Mouse (Mus musculus) left cerebral cortex, adult 8-10 months (tissue): ENCODE measurements around the gene Gm20388. TPM values are rescaled to one million over a fixed set of nuclear protein-coding genes. Genes with fewer than 3 reads are reported as not detected.

Source experiments
- DNase-seq, 2 experiments: peaks; one replicate each; pipeline ENCODE4 v3.0.0; 2022; ENCODE audit warnings: low spot score in 2 of 2
- total RNA-seq, 4 experiments: library from RNA; stranded (reverse); gene quantifications; 2 replicates each; pipeline ENCODE4 v1.2.4; 2022

The Gm20388 gene
- total RNA-seq, 4 experiments from 2014 or later, result 10.4 to 20.8 (median 16.4) TPM

GRCm38 (mm10) chr8:120408241-120409215 lies 497.9 kb downstream of the Gm20388 start:
- no peak for DNase-seq

- no peak for DNase-seq
Observed at GRCm38 (mm10) chr8:120409371-120410013, 498.9 kb downstream of the Gm20388 start.

- no peak for DNase-seq
Observed at GRCm38 (mm10) chr8:120411059-120411458, 500.4 kb downstream of the Gm20388 start.

- DNase-seq, result no peak
Observed at GRCm38 (mm10) chr8:120411862-120412261, 501.2 kb downstream of the Gm20388 start.

DNA sequence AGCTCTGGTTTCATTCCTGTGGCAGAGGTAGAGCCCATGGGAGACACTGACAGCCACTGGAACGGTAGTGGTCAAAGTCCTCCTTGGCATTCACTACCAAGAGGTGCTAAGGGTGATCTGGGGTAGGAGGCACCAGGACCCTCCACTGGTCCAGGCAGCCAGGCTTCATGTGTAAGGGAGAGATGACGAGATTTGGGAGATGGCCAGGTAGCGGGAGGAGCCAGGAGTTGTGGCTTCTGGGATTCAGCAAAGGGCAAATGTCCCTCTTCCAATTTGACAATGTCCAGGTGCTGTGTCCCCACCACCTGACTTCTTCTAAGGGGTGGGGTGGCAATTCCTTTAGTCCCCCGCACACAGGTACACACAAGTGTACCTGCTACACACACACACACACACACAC lies 501.7 kb downstream of the Gm20388 start:
- DNase-seq, result no peak

DNA sequence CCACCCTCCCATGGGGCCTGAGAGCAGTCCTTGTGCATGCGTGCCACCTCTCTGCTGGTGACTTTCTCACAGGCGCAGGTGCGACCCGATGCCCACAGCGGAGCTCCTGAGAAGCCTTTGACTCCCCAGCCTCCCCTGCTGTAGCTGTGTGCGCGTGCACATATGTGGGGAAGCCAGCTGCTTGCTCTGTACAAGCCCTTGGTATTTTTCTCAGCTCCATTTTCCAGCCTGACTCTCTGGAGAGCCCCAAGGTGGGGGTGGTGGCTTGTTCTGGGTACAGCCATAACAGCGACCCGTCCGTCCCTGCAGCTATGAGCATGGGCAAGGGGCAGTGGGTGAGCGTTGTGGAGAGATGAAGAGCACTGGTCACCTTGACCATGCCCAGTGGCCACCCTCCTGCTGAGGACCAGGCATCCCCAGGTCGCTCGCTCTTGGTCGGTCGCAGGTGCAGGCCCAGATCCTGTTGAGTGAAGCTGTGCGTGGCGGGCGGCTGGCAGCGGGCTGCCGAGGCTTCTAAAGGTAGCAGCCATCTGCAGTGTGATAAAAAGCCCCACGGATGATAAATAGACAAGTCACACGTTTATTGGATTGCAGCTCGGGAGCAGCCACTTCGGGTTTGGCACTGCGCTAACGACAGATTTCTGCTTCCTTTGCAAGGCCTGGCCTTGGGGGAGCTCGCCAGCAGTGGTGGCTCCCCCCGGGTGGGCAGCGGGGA lies 502.4 kb downstream of the Gm20388 start:
- DNase-seq, result peak in 1 of 2 experiments; percentile 81

GRCm38 (mm10) chr8:120413626-120413988 lies 503.0 kb downstream of the Gm20388 start:
- DNase-seq, result no peak

- no peak for DNase-seq
Observed at GRCm38 (mm10) chr8:120414216-120414615, 503.6 kb downstream of the Gm20388 start.

GRCm38 (mm10) chr8:120415474-120415873 lies 504.8 kb downstream of the Gm20388 start:
- no peak for DNase-seq

DNA sequence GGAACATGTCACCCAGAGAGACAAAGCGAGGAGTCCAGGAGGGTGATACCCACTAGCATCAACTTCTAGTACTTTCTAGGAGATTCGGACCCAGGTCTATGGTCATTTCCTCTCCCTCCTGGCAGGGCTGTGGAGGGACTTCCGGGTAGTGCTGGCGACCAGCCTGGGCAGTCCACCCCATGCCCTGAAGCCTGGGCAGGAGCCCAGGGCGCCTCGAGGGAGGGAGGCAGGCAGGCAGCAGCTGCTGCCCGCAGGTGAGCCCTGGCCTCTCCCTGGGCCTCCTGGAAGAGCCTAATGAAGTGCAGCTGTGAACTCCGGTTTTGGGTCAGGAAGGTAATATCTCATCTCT lies 505.5 kb downstream of the Gm20388 start:
- DNase-seq, result no peak

- peak in 1 of 2 experiments; percentile 65 for DNase-seq
Observed at GRCm38 (mm10) chr8:120416522-120417394, 506.1 kb downstream of the Gm20388 start.

DNA sequence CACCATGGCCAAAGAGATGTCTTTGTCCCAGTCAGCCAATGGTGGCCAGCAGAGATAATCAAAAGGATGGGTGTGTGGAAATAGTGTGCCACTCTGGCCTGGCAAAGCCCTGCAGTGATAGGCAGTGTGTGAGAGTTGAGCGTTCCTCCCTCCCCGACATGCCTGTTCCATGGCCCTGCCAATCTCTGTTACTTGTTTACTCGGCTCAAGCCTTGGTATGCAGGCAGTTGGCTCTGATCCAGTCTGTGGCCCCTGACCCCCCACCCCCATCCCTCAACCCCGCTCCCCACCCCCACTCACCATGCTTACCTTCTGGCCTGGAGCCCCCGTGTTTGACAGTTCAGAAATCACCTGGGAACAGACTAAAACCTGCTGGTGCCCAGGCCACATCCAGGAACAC lies 507.5 kb downstream of the Gm20388 start:
- no peak for DNase-seq

DNA sequence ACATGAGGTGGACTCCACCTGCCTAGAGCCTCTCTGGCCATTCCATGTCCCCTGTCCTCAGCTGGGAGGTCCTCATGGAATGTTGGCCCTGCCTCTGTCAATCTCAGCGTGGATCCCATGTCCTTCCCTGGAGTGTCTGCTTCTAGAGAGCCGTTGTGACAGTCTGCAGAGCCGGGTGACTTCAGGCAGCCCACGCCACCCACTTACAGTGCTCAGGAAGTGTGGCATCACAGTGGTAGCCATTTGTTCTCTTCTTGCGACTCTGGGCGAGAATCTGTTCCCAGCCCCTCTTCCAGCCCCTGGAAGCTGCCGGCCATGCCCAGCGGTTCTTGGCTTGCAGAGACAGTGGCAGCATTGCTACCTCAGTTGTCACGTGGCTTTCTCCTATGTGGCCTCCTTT lies 509.0 kb downstream of the Gm20388 start:
- no peak for DNase-seq

GRCm38 (mm10) chr8:120420226-120420625 lies 509.6 kb downstream of the Gm20388 start:
- DNase-seq, result no peak

- no peak for DNase-seq
Observed at GRCm38 (mm10) chr8:120421638-120422037, 511.0 kb downstream of the Gm20388 start.

DNA sequence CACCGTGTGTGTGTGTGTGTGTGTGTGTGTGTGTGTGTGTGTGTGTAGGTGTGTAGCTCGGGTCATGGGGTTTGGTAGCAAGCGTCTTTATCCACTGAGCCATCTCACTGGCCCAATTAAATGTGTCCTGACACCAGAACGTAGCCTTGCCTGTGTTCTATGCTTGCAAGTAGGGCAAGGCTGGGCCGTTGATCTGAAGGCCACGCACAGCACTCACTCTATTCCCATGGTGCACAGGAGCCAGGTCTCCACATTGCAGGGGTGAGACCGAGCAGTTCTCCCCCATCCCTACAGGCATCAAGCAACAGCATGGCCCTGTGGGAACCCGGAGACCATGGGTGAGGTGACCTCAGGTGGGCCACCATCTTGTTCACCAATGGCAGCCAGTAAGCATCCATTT lies 511.6 kb downstream of the Gm20388 start:
- DNase-seq, result no peak

- DNase-seq, result no peak
Observed at GRCm38 (mm10) chr8:120423576-120423975, 512.9 kb downstream of the Gm20388 start.

DNA sequence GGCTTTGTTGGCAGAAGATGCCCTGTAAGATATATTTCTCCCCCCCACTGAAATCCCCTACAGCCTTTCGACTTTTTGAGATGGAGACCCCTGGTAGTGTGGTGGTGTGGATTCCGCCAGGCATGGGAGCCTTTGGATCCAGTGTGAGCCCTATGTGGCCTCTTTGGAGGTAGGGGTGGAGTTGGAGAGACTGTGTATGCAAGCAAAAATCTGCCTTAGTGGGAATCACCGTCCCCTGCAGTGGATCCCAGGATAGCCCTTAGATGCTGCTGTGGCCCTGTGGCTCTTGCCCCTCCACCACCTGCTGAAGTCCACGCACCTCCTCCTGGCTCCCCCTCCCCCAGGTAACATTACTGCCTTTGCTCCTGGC lies 514.2 kb downstream of the Gm20388 start:
- DNase-seq, result no peak

DNA sequence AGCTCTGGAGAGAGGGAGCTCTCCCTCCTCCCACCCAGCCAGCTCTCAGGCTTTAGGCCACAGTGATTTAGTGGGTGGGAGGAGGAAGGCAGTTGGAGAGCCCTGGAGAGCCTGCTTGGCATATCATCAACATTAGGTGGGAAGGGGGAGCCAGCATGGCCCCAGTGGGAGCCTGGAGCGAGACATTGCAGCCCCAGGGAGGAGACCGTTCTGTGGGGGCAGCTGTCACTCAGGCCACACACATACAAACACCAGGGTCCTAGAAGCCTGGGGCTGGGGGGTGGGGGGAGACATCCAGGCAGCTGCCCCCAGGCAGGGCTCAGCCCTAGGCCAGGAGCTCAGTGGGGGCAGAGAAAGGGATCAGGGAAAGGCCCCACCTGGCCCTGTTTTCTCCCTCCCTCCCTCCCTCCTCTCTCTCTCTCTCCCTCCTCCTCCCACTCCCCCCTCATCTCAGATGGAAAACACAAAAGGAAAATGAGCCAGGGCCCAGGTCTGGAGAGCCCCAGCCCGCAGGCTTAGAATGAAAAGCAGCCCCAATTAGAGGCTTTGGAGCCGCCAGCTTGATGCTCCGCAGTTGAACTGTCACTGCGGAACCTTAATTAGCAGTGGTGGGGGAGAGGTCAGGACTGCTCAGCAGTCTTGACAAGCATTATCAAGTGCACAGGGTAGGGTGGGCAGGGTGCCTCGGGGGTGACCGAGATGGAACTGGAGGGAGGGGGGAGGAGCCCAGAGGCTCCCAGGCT lies 514.7 kb downstream of the Gm20388 start:
- no peak for DNase-seq

- DNase-seq, result no peak
Observed at GRCm38 (mm10) chr8:120426105-120426504, 515.5 kb downstream of the Gm20388 start.
